Mouse (Mus musculus): ENCODE results near the gene Nsmce3. TPM values are rescaled to one million over a fixed set of nuclear protein-coding genes. Genes with fewer than 3 reads are reported as not detected.

Gene Nsmce3
- total and polyA plus RNA-seq, 3 experiments: 6.4 to 9.1 (median 7.7) TPM

DNA sequence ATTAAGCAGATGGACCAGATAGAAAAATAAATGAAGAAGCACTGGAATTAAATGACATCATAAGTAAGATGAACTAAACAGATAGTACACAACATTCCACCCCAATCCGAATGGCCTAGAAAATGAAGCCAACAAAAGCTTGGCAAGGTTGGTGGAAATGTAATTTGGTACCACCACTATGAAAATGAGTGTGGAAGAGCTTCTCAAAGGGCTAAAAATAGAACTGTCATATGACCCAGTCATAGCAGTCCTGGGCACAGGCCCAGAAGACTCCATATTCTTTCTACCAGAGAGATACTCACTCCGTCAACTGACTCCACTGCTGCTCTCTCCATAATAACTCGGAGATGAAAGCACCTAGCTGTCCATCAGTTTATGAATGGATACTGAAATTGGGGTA is 26.7 kb downstream of the Nsmce3 start:
- no peaks in the 10 kb centered on the region for H3K36me3 ChIP-seq (replicated peaks in 1 of 2; ENCODE audit: control insufficient read depth in 1 of 2, insufficient read depth in 1 of 2, low read length in 1 of 2)
- in situ Hi-C loops (cut with MboI; ENCODE audit: low pct_ligation_motif_present, low pct_unique_long_range_greater_than_20kb, low sequenced_read_pairs) (no loop called here), dilution Hi-C loops (cut with MboI; ENCODE audit: extremely low pct_ligation_motif_present, extremely low pct_unique_long_range_greater_than_20kb, low sequenced_read_pairs) (no loop called here)
- peaks cover 0 to 11% of the 10 kb centered on the region in 2 experiments; a peak in 2 of 4 replicates for H3K4me1 ChIP-seq (ENCODE audit: control insufficient read depth in 1 of 2, insufficient read depth in 2 of 2)
- H3K4me2 ChIP-seq (ENCODE audit: insufficient read depth, low read depth, poor library complexity, severe bottlenecking): no peak overlapping the region
- no peaks in the 10 kb centered on the region for H3K27me3 ChIP-seq (replicated peaks)
- H3K9ac ChIP-seq (ENCODE audit: insufficient read depth, low read depth): no peak overlapping the region
- no peak overlapping the region for H3K27ac ChIP-seq (ENCODE audit: insufficient read depth, low read depth)
- 0 out of 2 replicates have a peak, but pooled peaks have one; percentile 17 for TF ChIP-seq MEF2A (IDR thresholded peaks at IDR 0.05; ENCODE audit: borderline replicate concordance, low read depth, low read length)
- TF ChIP-seq RAD21 (IDR thresholded peaks at IDR 0.05; ENCODE audit: low read depth, low read length): no peak
- no peak for DNase-seq (ENCODE audit: extremely low read depth)
- H3K79me2 ChIP-seq (replicated peaks; ENCODE audit: control insufficient read depth, extremely low read depth, insufficient read depth, poor library complexity, severe bottlenecking): no peaks in the 10 kb centered on the region
- no peak overlapping the region for H3K4me3 ChIP-seq (replicated peaks in 1 of 3; ENCODE audit: low read depth in 2 of 3, low read length in 2 of 3, poor library complexity in 1 of 3)
- H3K9me3 ChIP-seq (replicated peaks; ENCODE audit: low read length): no peaks in the 10 kb centered on the region

DNA sequence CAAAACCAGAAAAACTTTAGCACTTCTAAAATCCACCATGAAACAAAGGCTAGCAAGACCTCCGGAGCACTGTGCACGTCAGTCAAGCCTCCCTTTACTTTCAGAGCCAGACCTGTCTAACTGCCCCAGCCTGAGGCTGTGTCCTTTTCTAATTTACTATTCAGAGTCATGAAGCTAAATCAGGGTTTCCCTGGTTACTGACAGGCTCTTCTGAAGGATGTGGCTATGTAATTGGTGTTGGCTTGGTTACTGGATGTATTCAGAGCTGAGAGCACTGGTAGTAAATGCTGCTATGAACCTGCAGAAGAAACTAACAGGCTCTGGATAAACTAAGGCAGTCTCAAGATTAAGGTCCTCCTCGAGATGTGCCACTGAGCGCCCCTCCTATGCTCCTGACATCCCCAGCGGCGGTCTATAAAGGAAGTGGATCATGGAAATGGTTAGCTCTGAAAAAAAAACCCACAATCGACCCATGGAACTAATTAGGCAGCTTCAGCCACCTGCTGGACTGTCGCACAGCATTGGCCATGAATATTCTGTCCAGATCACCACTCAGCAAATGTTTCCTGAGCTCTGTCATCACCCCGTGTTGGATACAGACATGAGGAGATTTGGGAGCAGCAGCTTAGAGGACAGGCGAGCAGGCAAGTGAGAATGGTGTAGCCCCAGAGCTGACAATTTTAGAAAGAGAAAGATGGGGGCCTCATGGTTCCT is 31.7 kb downstream of the Nsmce3 start:
- Histone ChIP-seq H3K9me3 (replicated peaks; ENCODE audit: low read length) (no peaks in the 10 kb centered on the region), H3K4me3 (replicated peaks in 1 of 3; ENCODE audit: low read depth in 2 of 3, low read length in 2 of 3, poor library complexity in 1 of 3) (no peak overlapping the region), H3K27me3 (replicated peaks) (no peaks in the 10 kb centered on the region), H3K27ac (ENCODE audit: insufficient read depth, low read depth) (no peak overlapping the region), H3K9ac (ENCODE audit: insufficient read depth, low read depth) (no peak overlapping the region), H3K4me1 (ENCODE audit: control insufficient read depth in 1 of 2, insufficient read depth in 2 of 2) (peaks cover 0 to 49% of the 10 kb centered on the region in 2 experiments; a peak in 3 of 4 replicates), H3K79me2 (replicated peaks; ENCODE audit: control insufficient read depth, extremely low read depth, insufficient read depth, poor library complexity, severe bottlenecking) (no peaks in the 10 kb centered on the region), H3K4me2 (ENCODE audit: insufficient read depth, low read depth, poor library complexity, severe bottlenecking) (peak overlapping the region; percentile 11; the same call in 1 of the 2 replicates), H3K36me3 (replicated peaks in 1 of 2; ENCODE audit: control insufficient read depth in 1 of 2, insufficient read depth in 1 of 2, low read length in 1 of 2) (no peaks in the 10 kb centered on the region)
- dilution Hi-C loops (cut with MboI; ENCODE audit: extremely low pct_ligation_motif_present, extremely low pct_unique_long_range_greater_than_20kb, low sequenced_read_pairs): no loop called here
- TF ChIP-seq ELF1 (IDR thresholded peaks at IDR 0.05; ENCODE audit: low read depth, low read length) (no peak), ETS1 (conservative IDR thresholded peaks at IDR 0.05; ENCODE audit: low read depth, low read length) (0 out of 2 replicates have a peak, but pooled peaks have one; percentile 23), RAD21 (IDR thresholded peaks at IDR 0.05; ENCODE audit: low read depth, low read length) (no peak), EP300 (IDR thresholded peaks at IDR 0.05; ENCODE audit: low read length) (0 out of 2 replicates have a peak, but pooled peaks have one; percentile 27), CTCF (conservative IDR thresholded peaks at IDR 0.05 in 1 of 2, IDR thresholded peaks at IDR 0.05 in 1 of 2; ENCODE audit: low read depth in 2 of 2, low read length in 2 of 2) (0 out of 4 replicates have a peak, but pooled peaks of 1 of the 2 experiments have one; percentile 0), MXI1 (IDR thresholded peaks at IDR 0.05; ENCODE audit: low read depth, low read length) (no peak), TCF12 (IDR thresholded peaks at IDR 0.05; ENCODE audit: low read depth, low read length) (0 out of 2 replicates have a peak, but pooled peaks have one; percentile 32)
- DNase-seq (ENCODE audit: extremely low read depth): no peak
- in situ Hi-C loops (cut with MboI; ENCODE audit: low pct_ligation_motif_present, low pct_unique_long_range_greater_than_20kb, low sequenced_read_pairs): no loop called here

DNA sequence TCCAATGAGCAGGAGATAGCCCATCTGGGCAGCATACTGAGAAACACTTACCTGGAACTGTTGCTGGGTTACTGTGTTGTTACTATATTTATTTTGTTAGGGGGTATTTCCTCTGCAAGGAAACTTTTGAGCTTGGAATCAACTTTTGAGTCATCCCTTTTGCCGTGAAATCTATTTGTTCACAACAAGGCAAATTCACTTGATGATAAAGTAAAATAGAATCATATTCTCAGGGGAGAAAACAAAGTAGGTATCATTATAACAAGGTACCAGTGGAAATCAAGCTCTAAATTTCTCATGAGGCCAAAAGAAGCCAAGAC is 32.3 kb downstream of the Nsmce3 start:
- Histone ChIP-seq H3K27ac (ENCODE audit: insufficient read depth, low read depth) (no peak overlapping the region), H3K4me2 (ENCODE audit: insufficient read depth, low read depth, poor library complexity, severe bottlenecking) (peak overlapping the region; percentile 78), H3K79me2 (replicated peaks; ENCODE audit: control insufficient read depth, extremely low read depth, insufficient read depth, poor library complexity, severe bottlenecking) (no peaks in the 10 kb centered on the region)

More for the DNA sequence above, 32.3 kb downstream of the Nsmce3 start:
- DNase-seq (ENCODE audit: extremely low read depth): peak; percentile 27
- no peak for TF ChIP-seq MAFK (IDR thresholded peaks at IDR 0.05; ENCODE audit: insufficient replicate concordance, low read length)
- TF ChIP-seq CHD2 (IDR thresholded peaks at IDR 0.05; ENCODE audit: low read length): peak; percentile 3; the same call in 1 of the 2 replicates
- no peak for TF ChIP-seq ZKSCAN1 (IDR thresholded peaks at IDR 0.05; ENCODE audit: borderline replicate concordance, low read depth, low read length)
- no peak for TF ChIP-seq NELFE (IDR thresholded peaks at IDR 0.05; ENCODE audit: low read depth, low read length)
- TF ChIP-seq RAD21 (IDR thresholded peaks at IDR 0.05; ENCODE audit: low read depth, low read length): no peak
- peak; percentile 67; the same call in 1 of the 2 replicates for TF ChIP-seq EP300 (IDR thresholded peaks at IDR 0.05; ENCODE audit: low read length)
- TF ChIP-seq MEF2A (IDR thresholded peaks at IDR 0.05; ENCODE audit: borderline replicate concordance, low read depth, low read length): 0 out of 2 replicates have a peak, but pooled peaks have one; percentile 35
- TF ChIP-seq IRF4 (IDR thresholded peaks at IDR 0.05; ENCODE audit: low read depth, low read length): peak; percentile 63
- no peak for TF ChIP-seq HCFC1 (IDR thresholded peaks at IDR 0.05; ENCODE audit: low read depth, low read length)
- TF ChIP-seq SMC3 (IDR thresholded peaks at IDR 0.05; ENCODE audit: low read depth, low read length): no peak
- no peak for TF ChIP-seq MAZ (IDR thresholded peaks at IDR 0.05; ENCODE audit: low read depth, low read length)
- no peak for TF ChIP-seq MYC (IDR thresholded peaks at IDR 0.05; ENCODE audit: low read depth, low read length)
- in situ Hi-C loops (cut with MboI; ENCODE audit: low pct_ligation_motif_present, low pct_unique_long_range_greater_than_20kb, low sequenced_read_pairs) (no loop called here), dilution Hi-C loops (cut with MboI; ENCODE audit: extremely low pct_ligation_motif_present, extremely low pct_unique_long_range_greater_than_20kb, low sequenced_read_pairs) (no loop called here)
- Histone ChIP-seq H3K36me3 (replicated peaks in 1 of 2; ENCODE audit: control insufficient read depth in 1 of 2, insufficient read depth in 1 of 2, low read length in 1 of 2) (no peaks in the 10 kb centered on the region), H3K9ac (ENCODE audit: insufficient read depth, low read depth) (no peak overlapping the region), H3K4me1 (ENCODE audit: control insufficient read depth in 1 of 2, insufficient read depth in 2 of 2) (peaks cover 0 to 47% of the 10 kb centered on the region in 2 experiments; a peak in 3 of 4 replicates), H3K9me3 (replicated peaks; ENCODE audit: low read length) (no peaks in the 10 kb centered on the region), H3K4me3 (replicated peaks in 1 of 3; ENCODE audit: low read depth in 2 of 3, low read length in 2 of 3, poor library complexity in 1 of 3) (no peak overlapping the region), H3K27me3 (replicated peaks) (no peaks in the 10 kb centered on the region)
